Mouse (Mus musculus) retina, postnatal 7 days (tissue): Measurements from ENCODE around the gene Gabpb2.
"Not testable (repeated sequence)": the region's sequence is repeated elsewhere in the genome, so short reads cannot be mapped to it uniquely, and the experiment has no call there.

ENCODE experiments used
- DNase-seq: peaks from one replicate; pipeline ENCODE4 v3.0.0-alpha.2; 2012; ENCODE audit warnings: low read depth, low spot score

The Gabpb2 gene

DNA sequence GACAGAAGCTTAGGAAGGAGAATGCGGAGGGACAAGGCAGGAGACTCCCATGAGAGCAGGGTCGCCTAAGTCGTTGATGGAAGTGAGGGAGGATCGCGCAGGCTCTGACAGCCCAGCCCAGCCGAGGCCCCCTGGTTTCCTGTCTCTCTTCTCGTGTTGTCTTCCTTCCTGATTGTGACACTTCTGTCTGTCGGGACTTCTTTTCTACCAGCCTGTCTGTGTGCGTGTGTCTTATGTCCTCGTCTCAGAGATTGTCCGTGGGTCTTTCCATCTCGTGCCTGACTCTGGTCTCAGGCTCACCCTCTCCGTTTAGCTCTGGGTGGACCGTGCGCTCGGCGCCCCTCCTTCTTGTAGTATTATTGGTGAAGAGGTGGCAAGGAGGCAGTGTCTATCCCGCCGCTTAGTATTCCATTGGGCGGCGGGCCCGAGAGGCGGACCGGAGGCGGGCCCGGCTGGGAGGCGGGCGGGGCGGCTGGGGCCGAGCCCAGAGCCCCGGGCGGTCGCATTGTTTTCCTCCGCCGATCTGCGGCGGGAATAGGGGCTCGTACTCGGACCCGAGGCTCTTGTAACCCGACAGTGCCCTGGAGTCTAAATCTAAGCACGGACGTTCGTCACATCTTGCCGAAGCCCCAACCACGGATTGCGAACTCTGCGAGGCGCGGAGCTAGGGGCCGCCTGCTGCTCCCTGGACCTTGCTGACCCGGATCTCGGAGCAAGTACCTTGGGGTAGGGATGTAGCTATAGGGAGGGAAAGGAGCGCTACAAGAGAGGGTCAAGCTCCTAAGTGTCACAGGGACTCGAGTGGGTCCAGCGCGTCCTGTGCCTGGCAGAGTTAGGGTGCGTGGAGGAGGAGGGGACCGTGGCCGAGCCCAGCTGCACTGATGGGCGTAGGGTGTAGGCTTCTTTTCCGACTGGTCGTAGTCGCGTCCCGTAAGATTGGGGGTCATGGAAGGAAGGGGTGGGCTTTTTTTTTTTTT is 57.4 kb downstream of the Gabpb2 start, which contains the start of gene Sema6c:
Gene Sema6c, plus strand, starts transcription at position 471 of the 977 bp plus-strand sequence.
- DNase-seq = peak; percentile 76

- DNase-seq = no peak
These were observed 58.2 kb downstream of the Gabpb2 start for GRCm38 (mm10) chr3:95159511-95159986.

- DNase-seq = no peak
These were observed 63.8 kb downstream of the Gabpb2 start for GRCm38 (mm10) chr3:95153874-95154273.

GRCm38 (mm10) chr3:95147924-95148323 is 69.8 kb downstream of the Gabpb2 start:
- no peak for DNase-seq

GRCm38 (mm10) chr3:95142617-95143011 is 75.1 kb downstream of the Gabpb2 start:
- DNase-seq = peak; percentile 75

DNA sequence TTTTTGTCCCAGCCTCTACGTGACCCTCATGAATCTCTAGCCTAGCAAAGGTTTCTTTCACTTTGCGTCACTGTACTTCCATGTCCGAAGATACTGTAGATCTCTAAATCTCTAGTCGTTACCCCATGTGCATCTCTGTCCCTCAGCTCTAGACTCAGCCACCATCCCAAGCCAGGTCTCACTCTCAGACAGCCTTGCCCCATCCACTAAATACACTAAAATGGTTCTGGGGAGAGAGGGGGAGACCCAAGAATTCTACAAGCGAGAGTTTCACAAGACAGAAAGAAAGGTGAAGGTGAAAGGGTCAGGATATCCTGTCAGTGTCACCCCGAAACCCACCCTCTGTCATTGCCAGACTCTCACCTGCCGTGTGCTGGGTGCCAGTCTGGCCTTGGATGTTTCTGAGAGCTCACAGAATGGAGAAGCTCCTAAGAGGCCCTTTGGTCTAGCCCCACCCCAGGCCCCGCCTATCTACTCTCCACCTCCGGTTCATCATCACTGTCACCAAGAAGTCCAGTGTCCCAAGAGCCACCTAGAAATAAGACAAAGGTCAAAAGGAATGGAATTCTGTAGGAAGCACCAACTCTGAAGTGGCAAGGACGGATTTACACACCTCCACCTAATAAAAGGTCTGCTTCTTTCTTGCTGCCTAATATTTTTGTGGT is 75.6 kb downstream of the Gabpb2 start, which contains the start of gene Tnfaip8l2:
Gene Tnfaip8l2, minus strand, starts transcription at position 409 of the 665 bp plus-strand sequence.
- no peak for DNase-seq

DNA sequence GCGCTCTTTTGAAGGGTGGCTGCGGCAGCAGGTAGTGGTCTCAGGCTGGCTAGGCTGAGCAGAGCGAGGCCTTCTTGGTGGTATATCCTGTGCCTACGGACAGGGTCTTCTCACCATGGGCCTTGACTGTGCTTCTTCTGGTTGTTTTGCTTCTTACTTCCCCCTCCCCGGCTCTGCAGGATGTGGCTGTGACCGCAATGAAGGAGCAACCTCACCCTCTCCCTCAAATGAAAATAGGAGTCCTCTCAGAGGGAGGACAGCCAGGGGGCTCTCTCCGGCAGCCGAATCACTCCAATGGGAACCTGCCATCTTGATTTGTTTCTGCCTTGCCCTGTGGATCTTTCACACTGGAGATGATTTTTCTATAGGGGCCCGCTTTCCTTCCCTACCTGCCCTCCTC is 76.2 kb downstream of the Gabpb2 start:
- no peak for DNase-seq

DNA sequence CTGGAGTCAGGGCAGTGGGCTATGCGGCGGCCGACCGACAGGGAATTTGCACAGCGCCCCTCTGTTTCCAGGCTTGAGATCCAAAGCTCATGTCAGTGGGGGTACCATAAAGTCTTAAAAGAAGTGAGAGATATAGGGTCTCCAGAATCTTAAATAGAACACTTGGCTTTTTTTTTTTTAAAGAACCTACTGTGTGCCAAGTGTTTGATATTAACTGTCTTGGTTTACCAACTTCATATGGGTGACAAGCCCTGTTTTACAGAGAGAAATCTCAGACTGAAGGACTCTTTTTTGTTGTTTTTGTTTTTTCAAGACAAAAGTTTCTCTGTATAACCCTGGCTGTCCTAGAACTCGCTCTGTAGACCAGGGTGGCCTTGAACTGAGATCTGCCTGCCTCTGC is 76.9 kb downstream of the Gabpb2 start:
- DNase-seq = no peak

DNA sequence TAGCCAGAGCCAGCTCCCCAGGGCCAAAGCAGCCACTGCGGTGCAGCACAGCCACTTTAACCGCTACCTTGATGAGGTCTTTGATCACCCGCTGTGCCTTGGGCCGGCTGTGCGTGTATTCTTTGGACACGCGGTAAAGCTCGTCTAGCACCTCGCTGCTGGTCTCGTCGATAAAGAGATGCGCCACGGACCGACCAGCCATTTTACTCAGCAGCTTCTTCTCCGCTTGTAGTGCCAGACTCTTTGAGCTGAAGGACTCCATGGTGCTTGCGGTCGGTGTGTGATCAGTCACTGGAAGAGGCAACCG is 77.5 kb downstream of the Gabpb2 start:
- no peak for DNase-seq

DNA sequence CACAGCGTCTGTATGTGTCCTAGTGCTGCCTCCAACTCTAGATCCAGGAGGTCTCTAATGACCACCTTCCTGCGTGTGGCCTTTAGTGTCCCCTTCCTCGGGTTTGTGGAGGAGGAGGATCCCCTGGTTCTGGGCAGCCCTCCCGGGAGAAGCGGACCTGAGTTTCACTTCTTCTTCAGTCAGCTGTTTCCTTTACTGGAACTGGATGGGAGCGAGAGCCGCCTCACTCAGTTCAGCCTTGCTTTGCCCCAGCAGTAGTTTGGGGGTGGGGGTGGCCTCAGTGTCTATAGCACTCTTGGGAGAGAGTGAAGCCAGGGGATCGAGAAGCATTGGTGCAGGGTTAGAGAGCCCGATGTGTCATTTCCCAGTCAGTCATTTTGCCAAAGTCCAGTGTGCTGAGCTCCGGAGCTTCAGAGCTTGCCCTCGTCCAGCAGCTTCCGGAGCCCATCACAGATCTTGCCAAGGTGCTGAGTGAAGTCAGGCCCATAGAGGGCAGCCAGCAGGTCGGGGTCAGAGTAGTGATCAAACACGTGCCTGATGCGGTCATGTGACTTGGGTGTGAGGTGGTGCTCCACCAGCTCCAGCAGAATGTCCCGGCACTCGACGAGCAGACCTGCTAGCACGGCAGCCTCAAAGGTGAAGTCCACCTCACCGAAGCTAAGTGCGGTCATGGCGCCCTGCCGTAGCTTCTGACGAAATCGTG is 78.0 kb downstream of the Gabpb2 start:
- no peak for DNase-seq

- no peak for DNase-seq
These were observed 81.4 kb downstream of the Gabpb2 start for GRCm38 (mm10) chr3:95136336-95136735.

DNA sequence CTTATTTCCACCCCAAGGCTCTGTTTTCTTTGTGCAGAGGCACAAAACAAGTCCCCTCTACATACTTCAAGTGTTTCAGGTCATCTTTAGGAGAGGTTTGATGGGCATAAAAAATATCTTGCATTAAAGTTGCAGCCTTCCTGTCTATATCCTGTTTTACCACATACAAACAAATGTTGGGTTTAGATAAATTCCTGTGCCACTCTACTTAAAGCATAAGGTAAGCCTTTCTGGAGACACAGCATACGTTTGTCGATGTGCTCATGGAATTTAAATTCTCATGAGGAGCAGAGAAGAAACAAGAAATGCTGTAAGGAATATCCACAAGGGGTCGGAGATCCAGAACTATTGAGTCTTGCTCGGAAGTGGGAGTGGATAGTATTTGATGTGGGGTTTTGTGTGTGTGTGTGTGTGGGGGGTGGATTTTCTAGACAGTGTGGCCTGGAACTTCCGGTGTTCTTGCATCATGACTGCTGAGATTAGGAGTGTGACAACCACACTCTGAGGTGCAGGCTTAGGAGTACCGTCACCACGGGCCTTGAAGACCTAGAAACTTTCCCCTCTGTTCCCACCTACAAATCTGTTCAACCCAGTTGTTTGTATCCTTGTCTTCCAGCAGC is 82.2 kb downstream of the Gabpb2 start:
- DNase-seq = no peak

GRCm38 (mm10) chr3:95135023-95135422 is 82.7 kb downstream of the Gabpb2 start:
- DNase-seq = no peak

- not testable (repeated sequence) for DNase-seq
These were observed 83.6 kb downstream of the Gabpb2 start for GRCm38 (mm10) chr3:95134133-95134532.

DNA sequence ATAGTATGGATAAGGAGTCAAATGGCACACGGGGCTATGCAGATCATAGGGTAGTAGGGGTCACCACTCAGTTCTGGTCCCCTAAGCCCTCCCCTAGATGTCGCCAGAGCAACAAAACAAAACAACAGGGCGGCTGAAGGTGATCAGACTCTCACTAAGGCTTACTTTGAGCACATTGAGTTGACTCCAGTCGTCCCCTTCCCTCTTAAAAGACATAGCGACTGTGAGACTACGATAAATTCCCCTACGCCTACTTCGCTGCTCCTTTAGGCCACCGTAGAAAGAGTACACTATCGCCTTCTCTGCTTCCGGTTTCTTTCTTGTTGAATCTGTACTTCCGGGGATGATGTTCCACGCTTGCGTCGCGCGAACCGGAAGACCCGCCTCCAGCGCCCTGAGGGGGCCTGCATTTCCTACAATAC is 84.0 kb downstream of the Gabpb2 start, which contains the start of the genes Scnm1 and Lysmd1:
Gene Scnm1, minus strand, starts transcription at position 332 of the 422 bp plus-strand sequence.
Gene Lysmd1, plus strand, starts transcription at position 409 of the 422 bp plus-strand sequence.
- peak; percentile 89 for DNase-seq

GRCm38 (mm10) chr3:95133176-95133575 is 84.5 kb downstream of the Gabpb2 start:
- DNase-seq = no peak

- DNase-seq = not testable (repeated sequence)
These were observed 85.3 kb downstream of the Gabpb2 start for GRCm38 (mm10) chr3:95132389-95132788.
